Mouse (Mus musculus) cortical plate, adult 2 months (tissue): Measurements from ENCODE around the gene Iqgap1. TPM values are rescaled to one million over a fixed set of nuclear protein-coding genes. Genes with fewer than 3 reads are reported as not detected.

Experiments
- H3K27ac ChIP-seq: fragments of 200-500 bp; 2 replicates; pipeline ENCODE4 v1.5.1; 2012; ENCODE audit warnings: low read length, control low read depth, inconsistent platforms; ENCODE audit not compliant: insufficient read depth
- H3K4me1 ChIP-seq: fragments of 200-500 bp; 2 replicates; pipeline ENCODE4 v1.6.1; 2011; ENCODE audit warnings: low read length; ENCODE audit not compliant: control insufficient read depth, insufficient read depth
- H3K4me3 ChIP-seq: fragments of 200-500 bp; 2 replicates; pipeline ENCODE4 v1.5.1; 2011; ENCODE audit warnings: mild to moderate bottlenecking, low read length, control low read depth; ENCODE audit not compliant: insufficient read depth
- CTCF ChIP-seq: fragments of 200-500 bp; IDR thresholded peaks from 2 replicates; pipeline ENCODE4 v1.5.1; 2011; ENCODE audit warnings: mild to moderate bottlenecking, control low read depth, low read length; ENCODE audit not compliant: insufficient read depth; ENCODE audit errors: extremely low read depth
- POLR2A ChIP-seq: fragments of 200-500 bp; IDR thresholded peaks from 2 replicates; pipeline ENCODE4 v1.6.1; 2011; ENCODE audit warnings: mild to moderate bottlenecking, low read length, control low read depth; ENCODE audit not compliant: insufficient read depth; ENCODE audit errors: extremely low read depth
- polyA plus RNA-seq: library from polyadenylated mRNA; depleted of rRNA; stranded (reverse); fragments of >200 nt; gene quantifications from 2 replicates; pipeline ENCODE4 v1.2.3, GENCODE M21; 2012

Iqgap1 gene
- polyA plus RNA-seq, 1 experiment = 18.9 TPM

DNA sequence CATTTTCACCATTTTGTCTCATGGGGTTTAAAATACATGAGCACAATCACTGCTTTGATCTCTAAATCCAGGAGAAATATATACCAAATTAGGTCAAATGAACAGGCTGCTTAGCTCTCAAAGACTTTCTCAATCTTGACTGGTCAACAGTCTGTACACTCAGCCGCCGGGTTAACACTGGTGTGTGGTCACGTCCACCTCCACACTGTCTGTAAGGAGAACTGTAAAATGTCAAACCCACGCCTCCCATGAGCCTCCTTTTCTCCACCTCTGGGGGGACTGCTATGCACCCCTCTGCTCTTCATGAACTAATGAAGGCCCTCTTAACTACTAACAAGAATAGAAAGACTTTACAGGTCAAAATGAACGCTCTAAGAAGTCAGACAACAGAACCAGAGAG is 36.2 kb downstream of the Iqgap1 start:
- peak overlapping the region; percentile 57; the same call in 1 of the 2 replicates for H3K27ac ChIP-seq
- TF ChIP-seq CTCF (no peak), POLR2A (no peak)
- no peak overlapping the region for H3K4me3 ChIP-seq
- H3K4me1 ChIP-seq = peaks cover 6% of the 10 kb centered on the region; the same call in 1 of the 2 replicates

DNA sequence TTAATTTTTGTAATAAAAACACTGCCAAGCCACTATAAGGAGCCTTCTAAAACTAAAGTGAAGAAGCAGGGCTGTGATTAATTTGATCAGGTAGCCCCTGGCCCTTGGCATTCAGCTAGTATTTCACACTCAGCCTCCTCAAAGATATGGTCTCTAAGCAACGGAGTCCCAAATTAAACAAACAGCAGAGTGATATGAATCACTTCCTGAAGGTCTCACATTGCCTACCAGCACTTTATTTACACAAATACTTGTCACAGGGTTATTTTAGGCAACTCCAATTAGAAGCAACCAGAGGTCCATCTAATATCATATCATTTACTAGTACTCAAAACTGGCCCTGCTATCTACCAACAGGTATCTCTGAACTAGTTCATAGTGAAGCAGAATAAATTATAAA is 36.7 kb downstream of the Iqgap1 start:
- Histone ChIP-seq H3K4me1 (peaks cover 6% of the 10 kb centered on the region; the same call in 1 of the 2 replicates), H3K4me3 (no peak overlapping the region), H3K27ac (no peak overlapping the region)
- TF ChIP-seq POLR2A = no peak
- TF ChIP-seq CTCF = no peak

DNA sequence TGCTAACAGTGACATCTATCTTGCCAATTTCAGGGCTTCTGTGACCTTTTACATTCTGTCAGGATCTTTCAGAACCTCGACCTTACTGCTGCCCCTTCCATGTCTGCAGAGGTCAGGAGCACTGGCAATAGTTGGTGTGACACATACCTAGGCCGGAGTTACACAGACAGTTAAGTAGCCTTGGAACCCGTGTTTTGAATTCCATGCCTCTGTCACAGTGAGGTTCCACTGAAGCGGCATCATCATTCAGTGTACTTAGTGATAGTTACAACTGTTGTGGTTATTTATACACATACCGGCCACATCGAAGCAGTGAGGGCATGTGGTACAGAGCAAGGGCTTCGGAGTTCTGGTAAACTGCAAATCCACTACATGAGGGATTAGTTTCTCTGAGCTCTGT is 37.8 kb downstream of the Iqgap1 start:
- Histone ChIP-seq H3K27ac (no peak overlapping the region), H3K4me1 (peaks cover 6% of the 10 kb centered on the region; the same call in 1 of the 2 replicates), H3K4me3 (no peak overlapping the region)
- TF ChIP-seq POLR2A (no peak), CTCF (no peak)

DNA sequence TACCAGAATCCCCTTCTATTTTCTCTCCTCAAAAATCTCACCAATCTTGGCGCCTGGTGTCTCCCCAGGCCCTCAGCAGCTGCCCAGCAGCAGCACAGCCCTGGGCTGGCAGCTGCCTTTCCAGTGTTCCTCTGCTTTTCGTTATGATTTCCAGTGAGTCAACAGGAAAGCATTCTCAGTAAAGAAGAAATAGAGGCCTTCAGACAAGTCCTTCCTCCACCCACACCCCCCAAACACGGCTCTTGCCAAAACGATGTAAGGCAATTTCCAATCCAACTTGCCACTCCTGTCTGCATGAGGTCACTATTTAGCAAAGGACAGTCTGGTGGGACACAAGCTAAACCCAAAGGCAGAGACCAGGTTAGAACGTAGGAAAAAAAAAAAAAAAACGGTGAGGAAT is 39.0 kb downstream of the Iqgap1 start:
- Histone ChIP-seq H3K27ac (no peak overlapping the region), H3K4me3 (no peak overlapping the region), H3K4me1 (peaks cover 6% of the 10 kb centered on the region; the same call in 1 of the 2 replicates)
- TF ChIP-seq POLR2A (no peak), CTCF (no peak)

DNA sequence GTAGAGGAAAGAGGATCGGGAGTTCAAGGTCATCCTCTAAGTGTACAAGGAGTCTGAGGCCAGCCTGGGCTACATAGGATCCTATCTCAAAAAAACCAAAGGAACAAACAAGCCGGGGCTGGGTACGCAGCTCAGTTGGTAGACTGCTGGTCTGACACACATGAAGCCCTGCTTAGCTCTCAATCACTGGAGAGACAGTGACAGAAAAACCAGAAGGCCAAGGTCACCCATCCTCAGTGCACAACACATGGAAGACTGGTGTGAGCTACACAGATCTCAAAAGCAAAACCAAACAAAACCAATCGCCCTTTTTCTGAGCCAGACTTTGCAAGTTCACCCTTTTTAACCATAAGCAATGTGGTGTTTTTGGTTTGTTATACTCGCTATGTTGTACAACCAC is 41.9 kb downstream of the Iqgap1 start:
- H3K4me1 ChIP-seq = no peaks in the 10 kb centered on the region
- no peak overlapping the region for H3K27ac ChIP-seq
- H3K4me3 ChIP-seq = no peak overlapping the region
- TF ChIP-seq CTCF (no peak), POLR2A (no peak)

DNA sequence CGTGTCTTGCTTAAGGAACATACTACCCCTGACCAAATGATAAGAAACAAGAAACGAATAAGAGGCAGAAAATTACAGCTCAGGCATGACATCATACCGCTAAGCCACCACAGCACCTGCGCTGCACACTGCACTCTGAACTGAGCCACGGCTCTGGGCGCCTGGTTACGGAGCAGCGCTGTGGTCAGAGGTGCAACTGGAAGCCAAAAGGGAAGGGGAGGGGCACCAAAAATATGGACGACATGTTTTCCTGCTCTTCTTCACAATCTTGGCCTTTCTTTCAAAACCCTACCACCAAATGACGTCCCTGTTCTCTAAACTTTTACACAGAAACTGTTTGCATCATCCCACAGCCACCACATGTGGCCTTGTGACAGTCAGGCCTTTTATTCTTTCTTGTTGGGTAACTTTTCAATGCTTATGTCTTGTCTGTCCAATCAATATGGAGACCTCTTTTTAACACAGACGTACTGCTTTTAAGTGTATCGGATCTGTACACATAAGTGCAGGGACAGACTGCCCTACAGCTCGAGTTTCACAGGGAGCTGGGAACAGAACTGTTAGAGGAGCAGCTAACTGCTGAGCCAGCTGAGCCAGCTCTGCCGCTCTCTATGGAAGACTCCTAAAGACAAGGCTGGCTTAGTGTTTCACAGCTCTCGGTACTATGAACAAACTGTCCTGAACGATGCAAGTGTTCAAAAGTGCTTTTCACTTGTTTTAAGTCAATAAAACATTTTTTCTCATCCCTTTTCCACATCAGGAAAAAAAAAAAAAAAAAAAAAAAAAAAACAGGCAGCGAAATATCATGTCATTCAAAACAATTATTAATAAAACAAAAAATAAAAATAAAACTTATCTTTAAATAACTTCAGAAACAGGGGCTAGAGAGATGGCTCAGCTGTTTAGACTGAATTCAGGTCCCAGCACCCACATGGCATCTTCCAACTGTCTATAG is 43.3 kb downstream of the Iqgap1 start:
- Histone ChIP-seq H3K27ac (no peak overlapping the region), H3K4me3 (no peak overlapping the region)

DNA sequence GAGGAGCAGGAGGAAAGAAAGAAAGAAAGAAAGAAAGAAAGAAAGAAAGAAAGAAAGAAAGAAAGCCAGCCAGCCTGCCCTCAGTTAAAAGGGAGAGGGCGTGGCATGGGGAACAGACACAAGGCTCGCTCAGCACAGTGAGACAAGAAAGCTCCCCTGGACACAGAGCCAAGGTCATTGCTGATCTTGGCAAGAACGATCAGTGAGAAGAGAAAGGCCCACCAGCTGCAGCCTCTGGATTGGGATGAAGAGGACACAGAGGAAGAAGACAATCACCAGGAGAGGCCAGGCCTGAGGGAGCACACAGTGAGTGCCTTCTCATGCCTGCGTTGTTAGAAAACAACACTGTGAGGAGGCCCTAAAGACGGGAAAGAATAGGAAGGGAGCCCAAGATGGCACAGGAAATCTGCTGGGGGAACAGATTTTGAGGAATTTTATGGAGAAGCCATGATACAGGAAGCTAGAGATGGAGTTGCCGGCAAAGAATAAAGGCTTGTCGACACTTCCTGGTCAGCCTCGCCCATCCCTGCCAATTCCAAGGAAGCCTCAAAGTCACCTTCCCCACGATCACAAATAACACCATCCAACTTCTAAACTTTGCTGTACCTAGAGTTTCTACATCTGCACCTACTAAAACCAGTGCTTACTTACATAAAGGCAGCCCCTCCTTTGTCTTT is 44.2 kb downstream of the Iqgap1 start:
- Histone ChIP-seq H3K27ac (no peak overlapping the region), H3K4me3 (no peak overlapping the region), H3K4me1 (peaks cover 2% of the 10 kb centered on the region; the same call in 1 of the 2 replicates)
- TF ChIP-seq CTCF (no peak), POLR2A (no peak)

More for the DNA sequence above, 43.3 kb downstream of the Iqgap1 start:
- TF ChIP-seq CTCF (no peak), POLR2A (no peak)
- H3K4me1 ChIP-seq = no peaks in the 10 kb centered on the region

DNA sequence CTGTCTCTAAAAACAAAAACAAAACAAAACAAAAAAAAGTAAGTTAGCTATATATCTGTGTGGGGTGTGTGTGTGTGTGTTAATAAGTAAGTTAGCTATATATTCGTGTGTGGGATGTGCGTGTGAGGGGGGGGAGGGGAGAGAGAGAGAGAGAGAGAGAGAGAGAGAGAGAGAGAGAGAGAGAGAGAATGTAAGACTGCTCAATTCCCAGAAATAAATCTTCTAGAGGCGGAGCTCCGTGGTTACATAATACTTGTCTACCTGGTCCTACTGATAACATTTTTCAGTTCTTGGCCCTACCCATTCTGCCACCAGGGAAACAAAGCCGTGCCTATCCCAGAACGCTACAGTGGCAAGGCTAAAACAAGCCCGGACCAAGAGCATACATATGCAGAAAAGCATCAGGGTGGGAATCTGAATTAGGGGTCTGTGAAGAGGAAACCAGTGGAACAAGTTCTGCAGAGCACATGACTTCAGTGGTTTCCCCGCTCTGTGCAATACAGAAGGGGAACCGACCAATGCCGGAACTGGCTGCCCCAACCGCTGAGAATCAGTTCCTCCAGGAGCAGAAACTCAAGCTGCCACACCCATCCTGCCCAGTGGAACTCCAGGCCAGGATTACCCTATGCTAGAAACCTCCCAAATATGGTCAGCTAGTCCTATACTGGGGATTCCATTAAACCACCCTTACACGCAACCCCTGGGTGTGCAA is 46.7 kb downstream of the Iqgap1 start:
- no peak overlapping the region for H3K27ac ChIP-seq
- peaks cover 7% of the 10 kb centered on the region for H3K4me1 ChIP-seq
- TF ChIP-seq CTCF = no peak
- no peak for TF ChIP-seq POLR2A
- H3K4me3 ChIP-seq = no peak overlapping the region

DNA sequence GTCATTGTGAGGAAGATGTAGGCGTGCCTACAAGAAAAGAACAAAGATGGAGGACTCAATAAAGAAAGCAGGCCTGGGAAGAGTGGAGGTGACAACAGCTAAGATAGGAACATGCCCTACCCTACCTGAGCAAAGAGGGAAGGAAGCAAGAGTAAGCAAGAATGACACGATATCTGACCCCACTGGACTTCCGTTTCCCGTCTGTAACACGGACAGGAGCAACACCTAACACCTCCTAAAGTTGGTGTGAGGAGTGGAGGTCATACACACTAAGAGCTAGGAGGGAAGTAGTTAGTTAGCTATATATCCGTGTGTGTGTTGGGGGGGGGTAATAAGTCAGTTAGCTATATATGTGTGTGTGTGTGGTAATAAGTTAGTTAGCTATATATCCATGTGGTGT is 47.4 kb downstream of the Iqgap1 start:
- H3K4me1 ChIP-seq = peaks cover 9% of the 10 kb centered on the region
- no peak for TF ChIP-seq CTCF
- TF ChIP-seq POLR2A = no peak
- no peak overlapping the region for H3K27ac ChIP-seq

More for the DNA sequence above, 47.4 kb downstream of the Iqgap1 start:
- no peak overlapping the region for H3K4me3 ChIP-seq
